In the genomic region with DNA sequence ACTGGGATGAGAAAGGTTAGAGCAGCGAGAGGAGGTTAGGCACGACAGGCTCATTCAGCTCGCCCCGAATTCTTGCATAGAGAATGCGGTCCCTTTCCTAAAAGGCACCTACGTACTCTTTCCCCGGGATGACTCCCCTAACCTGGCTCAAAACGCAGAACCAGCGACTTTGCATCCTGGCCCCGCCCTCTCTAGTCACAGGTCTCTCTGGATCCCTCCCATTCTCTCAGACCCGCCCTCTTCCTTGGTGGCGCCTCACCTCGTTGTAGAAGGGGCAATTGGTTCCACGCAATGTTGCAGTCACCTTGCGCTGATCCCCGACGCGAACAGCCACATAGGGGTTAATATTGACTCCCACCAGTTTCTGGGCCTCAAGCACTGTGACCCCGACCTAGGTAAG, we compare ENCODE assay signal across 8 mouse cellular contexts. TPM values are rescaled to one million over a fixed set of nuclear protein-coding genes. Genes with fewer than 3 reads are reported as not detected.
A peak's percentile ranks its signal among the peaks of the same experiment; 100 is the strongest.
DNase-seq lines count a peak whose midpoint lies in the region; ATAC-seq and TF ChIP-seq lines count a peak whose summit lies in the region.

No protein-coding gene starts in this region.

- TF ChIP-seq POLR2A in cerebellum, adult 2 months (IDR thresholded peaks at IDR 0.05; ENCODE audit: borderline replicate concordance, insufficient read depth, low read length): no peak

- no peak for DNase-seq in heart, postnatal 10 days
- DNase-seq in c-Kit-positive CD71-negative TER-119-negative erythroid progenitor cells, embryonic 14.5 days (ENCODE audit: low read depth): peak; percentile 18
- DNase-seq in testis, postnatal 14 days (ENCODE audit: low spot score): no peak
- DNase-seq in layer of hippocampus, adult 8-10 months (ENCODE audit: low spot score in 2 of 2): no peak
- no peak for DNase-seq in cerebellum, adult 2 months

- H3K27ac ChIP-seq in heart, embryonic 15.5 days: no peak overlapping the region
- no peak overlapping the region for H3K27ac ChIP-seq in intestine, postnatal 0 days (ENCODE audit: low read depth, low read length)
- no peak overlapping the region for H3K27ac ChIP-seq in cerebellum, adult 2 months (ENCODE audit: insufficient read depth, low read length)

- ATAC-seq in heart, embryonic 15.5 days (replicated peaks; ENCODE audit: insufficient number of reproducible peaks, insufficient read depth, low FRiP score, low read depth): no peak
- ATAC-seq in intestine, postnatal 0 days: peak; percentile 33; the same call in 1 of the 2 replicates
- peak; percentile 60 for ATAC-seq in megakaryocyte-erythroid progenitor cell, adult 5-6 weeks (replicated peaks; ENCODE audit: low FRiP score, low TSS enrichment, poor library complexity, severe bottlenecking)

- no peak overlapping the region for H3K4me3 ChIP-seq in heart, embryonic 15.5 days
- peak overlapping the region; percentile 16; the same call in 1 of the 2 replicates for H3K4me3 ChIP-seq in intestine, postnatal 0 days (ENCODE audit: low read depth, low read length)
- no peak overlapping the region for H3K4me3 ChIP-seq in cerebellum, adult 2 months (replicated peaks; ENCODE audit: insufficient read depth, low read depth, low read length)

- intact Hi-C loops in heart, postnatal 10 days (cut with DNase I): no loop called here

- H3K9me3 ChIP-seq in heart, embryonic 15.5 days (replicated peaks): no peaks in the 10 kb centered on the region
- H3K9me3 ChIP-seq in intestine, postnatal 0 days (ENCODE audit: control insufficient read depth): no peaks in the 10 kb centered on the region

- peak overlapping the region; percentile 28 for H3K4me2 ChIP-seq in heart, embryonic 15.5 days
- H3K4me2 ChIP-seq in intestine, postnatal 0 days (replicated peaks; ENCODE audit: low read depth): peak overlapping the region; percentile 63

- peaks cover 47% of the 10 kb centered on the region for H3K27me3 ChIP-seq in heart, embryonic 15.5 days
- H3K27me3 ChIP-seq in intestine, postnatal 0 days (replicated peaks; ENCODE audit: control insufficient read depth, insufficient read depth, low read length): no peaks in the 10 kb centered on the region; the same call in 1 of the 2 replicates
- H3K27me3 ChIP-seq in cerebellum, adult 2 months (ENCODE audit: control insufficient read depth, insufficient read depth, low read length): no peaks in the 10 kb centered on the region

- H3K9ac ChIP-seq in heart, embryonic 15.5 days: no peak overlapping the region; the same call in 1 of the 2 replicates
- H3K9ac ChIP-seq in intestine, postnatal 0 days (ENCODE audit: low read depth, low read length): no peak overlapping the region

- no peaks in the 10 kb centered on the region for H3K36me3 ChIP-seq in heart, embryonic 15.5 days
- H3K36me3 ChIP-seq in intestine, postnatal 0 days (ENCODE audit: control insufficient read depth, insufficient read depth): no peaks in the 10 kb centered on the region

- TF ChIP-seq CTCF in intestine, postnatal 0 days (IDR thresholded peaks at IDR 0.05; ENCODE audit: low read depth): no peak
- no peak for TF ChIP-seq CTCF in cerebellum, adult 2 months (IDR thresholded peaks at IDR 0.05; ENCODE audit: borderline replicate concordance, insufficient read depth, low read depth, low read length)

- H3K4me1 ChIP-seq in heart, embryonic 15.5 days (replicated peaks): 0 out of 2 replicates have a peak, but pooled peaks cover 6% of the 10 kb centered on the region
- no peaks in the 10 kb centered on the region for H3K4me1 ChIP-seq in intestine, postnatal 0 days (replicated peaks; ENCODE audit: control insufficient read depth, insufficient read depth, low read length)
- H3K4me1 ChIP-seq in cerebellum, adult 2 months (ENCODE audit: control insufficient read depth, insufficient read depth, low read length): no peaks in the 10 kb centered on the region

- WGBS in heart, embryonic 15.5 days: 7% methylated on average over 19 of the region's 19 CpGs
- WGBS in intestine, postnatal 0 days: 6% methylated on average over 19 of the region's 19 CpGs
- whole genome bisulfite sequencing in cerebellum, adult 2 months: 19% methylated on average over 19 of the region's 19 CpGs

RNA-seq across cellular contexts. Expression of a gene that starts 4.8 kb away (rescaled TPM):
- not detected in 2 replicates for polyA plus RNA-seq in heart, embryonic 15.5 days (2015; fragmentation: Nextera tagmentation; extraction: Ambion mirVana)
- not detected for total RNA-seq in heart, postnatal 10 days (2021)
- polyA plus RNA-seq in intestine, postnatal 0 days (2015; fragmentation: Nextera tagmentation; extraction: Ambion mirVana): 0.10 and 0.18 TPM in 2 replicates
- not detected in 2 replicates for total RNA-seq in megakaryocyte-erythroid progenitor cell, adult 5-6 weeks (2014; fragmentation: Nextera tagmentation)
- not detected in 2 replicates for total RNA-seq in megakaryocyte-erythroid progenitor cell, adult 5-6 weeks (2017)
- total RNA-seq in layer of hippocampus, adult 8-10 months (2022): not detected
- polyA plus RNA-seq in cerebellum, adult 2 months (2012; rRNA removed): 0.23 TPM in 1 of 2 replicates, not detected in the other

RNA-seq across cellular contexts. Expression of a gene that starts 17.0 kb away (rescaled TPM):
- 1.9 TPM in 2 replicates for polyA plus RNA-seq in heart, embryonic 15.5 days (2015; fragmentation: Nextera tagmentation; extraction: Ambion mirVana)
- 1 to 10 TPM in 1 of 2 experiments, under 1 TPM in 1; 0.72 to 1.1 TPM for total RNA-seq in heart, postnatal 10 days (2021)
- 0.21 and 0.69 TPM in 2 replicates for polyA plus RNA-seq in intestine, postnatal 0 days (2015; fragmentation: Nextera tagmentation; extraction: Ambion mirVana)
- total RNA-seq in megakaryocyte-erythroid progenitor cell, adult 5-6 weeks (2014; fragmentation: Nextera tagmentation): 1.6 and 5.0 TPM in 2 replicates
- total RNA-seq in megakaryocyte-erythroid progenitor cell, adult 5-6 weeks (2017): 1.8 TPM in 1 of 2 replicates, not detected in the other
- total RNA-seq in layer of hippocampus, adult 8-10 months (2022): 1 to 10 TPM; 3.3 to 4.7 (median 4.2) TPM
- 5.4 and 6.1 TPM in 2 replicates for polyA plus RNA-seq in cerebellum, adult 2 months (2012; rRNA removed)

RNA-seq across cellular contexts. Expression of a gene that starts 40.1 kb away (rescaled TPM):
- polyA plus RNA-seq in heart, embryonic 15.5 days (2015; fragmentation: Nextera tagmentation; extraction: Ambion mirVana): 126 and 184 TPM in 2 replicates
- total RNA-seq in heart, postnatal 10 days (2021): 10 to 100 TPM; 80.4 to 94.0 TPM
- polyA plus RNA-seq in intestine, postnatal 0 days (2015; fragmentation: Nextera tagmentation; extraction: Ambion mirVana): 227 and 235 TPM in 2 replicates
- 160 TPM in 2 replicates for total RNA-seq in megakaryocyte-erythroid progenitor cell, adult 5-6 weeks (2014; fragmentation: Nextera tagmentation)
- 68.0 and 100 TPM in 2 replicates for total RNA-seq in megakaryocyte-erythroid progenitor cell, adult 5-6 weeks (2017)
- total RNA-seq in layer of hippocampus, adult 8-10 months (2022): 100 to 1,000 TPM; 182 to 233 (median 213) TPM
- 316 and 328 TPM in 2 replicates for polyA plus RNA-seq in cerebellum, adult 2 months (2012; rRNA removed)

RNA-seq across cellular contexts. Expression of a gene that starts 40.2 kb away (rescaled TPM):
- 0.63 and 1.2 TPM in 2 replicates for polyA plus RNA-seq in heart, embryonic 15.5 days (2015; fragmentation: Nextera tagmentation; extraction: Ambion mirVana)
- under 1 TPM; 0.27 to 0.74 TPM for total RNA-seq in heart, postnatal 10 days (2021)
- 0.59 and 1.5 TPM in 2 replicates for polyA plus RNA-seq in intestine, postnatal 0 days (2015; fragmentation: Nextera tagmentation; extraction: Ambion mirVana)
- total RNA-seq in megakaryocyte-erythroid progenitor cell, adult 5-6 weeks (2014; fragmentation: Nextera tagmentation): 0.37 and 1.3 TPM in 2 replicates
- total RNA-seq in megakaryocyte-erythroid progenitor cell, adult 5-6 weeks (2017): 7.0 TPM in 1 of 2 replicates, not detected in the other
- total RNA-seq in layer of hippocampus, adult 8-10 months (2022): 1 to 10 TPM in 3 of 4 experiments, under 1 TPM in 1; 0.97 to 3.0 (median 2.0) TPM
- 3.7 and 4.2 TPM in 2 replicates for polyA plus RNA-seq in cerebellum, adult 2 months (2012; rRNA removed)
